8 mouse cellular contexts compared by ENCODE assay signal in the genomic region with DNA sequence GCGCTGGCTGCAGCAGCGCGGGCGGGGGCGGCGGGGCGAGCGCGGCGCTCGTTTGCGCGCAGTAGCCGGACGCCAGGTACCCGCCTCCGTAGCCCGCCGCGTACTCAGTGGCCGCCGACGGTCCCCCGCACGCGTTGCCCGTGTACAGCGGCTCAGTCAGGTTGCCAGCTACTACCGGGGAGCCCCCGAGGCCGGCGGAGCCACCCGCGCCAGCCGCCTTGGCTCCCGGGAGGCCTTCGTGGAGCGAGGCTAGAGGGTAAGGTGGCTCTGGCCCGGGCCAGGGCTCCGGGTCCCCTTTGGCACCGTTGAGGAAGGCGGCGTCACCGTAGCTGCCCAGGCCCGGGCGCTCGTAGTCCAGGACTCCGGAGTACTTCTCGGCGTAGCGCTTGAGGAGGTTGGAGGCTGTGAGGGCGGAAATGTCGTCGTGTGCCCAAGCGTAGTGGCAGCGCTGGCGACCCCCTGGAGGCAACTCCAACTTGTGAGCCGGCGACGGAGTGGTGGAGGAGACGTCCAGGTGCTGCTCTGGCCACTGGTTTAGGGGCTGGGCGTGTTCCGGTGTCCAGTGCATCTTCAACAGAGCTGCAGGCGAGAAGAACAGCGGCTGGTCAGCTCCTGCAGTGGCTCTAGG. TPM values are rescaled to one million over a fixed set of nuclear protein-coding genes. Genes with fewer than 3 reads are reported as not detected.
DNase-seq lines count a peak whose midpoint lies in the region; ATAC-seq and TF ChIP-seq lines count a peak whose summit lies in the region.

No protein-coding gene starts in this region.

- no peaks in the 10 kb centered on the region for H3K9me3 ChIP-seq in heart, embryonic 16.5 days (replicated peaks; ENCODE audit: control insufficient read depth, low read length)
- no peaks in the 10 kb centered on the region; the same call in 1 of the 2 replicates for H3K9me3 ChIP-seq in embryonic facial prominence, embryonic 11.5 days (replicated peaks; ENCODE audit: control insufficient read depth, low read length)
- no peaks in the 10 kb centered on the region for H3K9me3 ChIP-seq in hindbrain, postnatal 0 days (ENCODE audit: low read length)
- no peaks in the 10 kb centered on the region for H3K9me3 ChIP-seq in midbrain, embryonic 16.5 days (replicated peaks; ENCODE audit: control insufficient read depth, low read length, poor library complexity, severe bottlenecking)

- no peak for ATAC-seq in heart, embryonic 16.5 days (replicated peaks; ENCODE audit: extremely low read depth, insufficient read depth, low FRiP score)
- ATAC-seq in embryonic facial prominence, embryonic 11.5 days (replicated peaks; ENCODE audit: insufficient number of reproducible peaks, low FRiP score, low TSS enrichment, low read depth): no peak
- ATAC-seq in hindbrain, postnatal 0 days: no peak
- ATAC-seq in midbrain, embryonic 16.5 days: no peak

- H3K4me2 ChIP-seq in heart, embryonic 16.5 days (ENCODE audit: low read depth, low read length): peak overlapping the region; percentile 66
- H3K4me2 ChIP-seq in embryonic facial prominence, embryonic 11.5 days (ENCODE audit: low read depth, low read length): peak overlapping the region; percentile 72
- H3K4me2 ChIP-seq in hindbrain, postnatal 0 days (ENCODE audit: low read depth, low read length): peak overlapping the region; percentile 54
- H3K4me2 ChIP-seq in midbrain, embryonic 16.5 days (ENCODE audit: low read length): peak overlapping the region; percentile 62

- no peak overlapping the region for H3K27ac ChIP-seq in heart, embryonic 16.5 days (ENCODE audit: low read length)
- H3K27ac ChIP-seq in embryonic facial prominence, embryonic 11.5 days (replicated peaks; ENCODE audit: low read depth, low read length): no peak overlapping the region
- H3K27ac ChIP-seq in hindbrain, postnatal 0 days: no peak overlapping the region
- H3K27ac ChIP-seq in midbrain, embryonic 16.5 days (ENCODE audit: low read length): no peak overlapping the region

- peaks cover 3% of the 10 kb centered on the region; the same call in 1 of the 2 replicates for H3K4me1 ChIP-seq in heart, embryonic 16.5 days (ENCODE audit: control insufficient read depth, insufficient read depth, low read length)
- peaks cover 13% of the 10 kb centered on the region for H3K4me1 ChIP-seq in embryonic facial prominence, embryonic 11.5 days (ENCODE audit: control insufficient read depth, insufficient read depth, low read length)
- peaks cover 3% of the 10 kb centered on the region; the same call in 1 of the 2 replicates for H3K4me1 ChIP-seq in hindbrain, postnatal 0 days (ENCODE audit: insufficient read depth, low read length)
- H3K4me1 ChIP-seq in midbrain, embryonic 16.5 days (ENCODE audit: control insufficient read depth, insufficient read depth, low read length): peaks cover 10% of the 10 kb centered on the region

- no peak for DNase-seq in heart, postnatal 25 days (ENCODE audit: low spot score)
- DNase-seq in embryonic facial prominence, embryonic 11.5 days (ENCODE audit: low spot score): no peak
- DNase-seq in hindbrain, postnatal 0 days (ENCODE audit: low spot score): no peak
- DNase-seq in frontal cortex, postnatal 36 days (ENCODE audit: low spot score in 2 of 2): no peak
- DNase-seq in spleen, postnatal 4 days (ENCODE audit: low spot score in 2 of 2): no peak
- no peak for DNase-seq in layer of hippocampus, adult 18-20 months (ENCODE audit: low spot score in 2 of 2)

- peaks cover 70% of the 10 kb centered on the region for H3K27me3 ChIP-seq in heart, embryonic 16.5 days (ENCODE audit: control insufficient read depth, insufficient read depth, low read length)
- H3K27me3 ChIP-seq in embryonic facial prominence, embryonic 11.5 days (ENCODE audit: control insufficient read depth, insufficient read depth, low read length): peaks cover 15% of the 10 kb centered on the region; the same call in 1 of the 2 replicates
- peaks cover 24% of the 10 kb centered on the region for H3K27me3 ChIP-seq in hindbrain, postnatal 0 days (ENCODE audit: insufficient read depth, low read length)
- peaks cover 50% of the 10 kb centered on the region for H3K27me3 ChIP-seq in midbrain, embryonic 16.5 days (ENCODE audit: control insufficient read depth, insufficient read depth, low read depth, low read length)

- 20% methylated on average over 54 of the region's 65 CpGs for WGBS in heart, embryonic 16.5 days
- 10% methylated on average over 59 of the region's 65 CpGs for WGBS in embryonic facial prominence, embryonic 11.5 days
- 18% methylated on average over 50 of the region's 65 CpGs for WGBS in hindbrain, postnatal 0 days
- 8% methylated on average over 58 of the region's 65 CpGs for whole genome bisulfite sequencing in midbrain, embryonic 16.5 days

- peak overlapping the region; percentile 46 for H3K4me3 ChIP-seq in heart, embryonic 16.5 days (ENCODE audit: low read length)
- H3K4me3 ChIP-seq in embryonic facial prominence, embryonic 11.5 days (ENCODE audit: low read depth, low read length): peak overlapping the region; percentile 32
- peak overlapping the region; percentile 36 for H3K4me3 ChIP-seq in hindbrain, postnatal 0 days (ENCODE audit: low read length)
- H3K4me3 ChIP-seq in midbrain, embryonic 16.5 days (ENCODE audit: low read depth, low read length): peak overlapping the region; percentile 45

- no peak overlapping the region for H3K9ac ChIP-seq in heart, embryonic 16.5 days (ENCODE audit: low read length)
- H3K9ac ChIP-seq in embryonic facial prominence, embryonic 11.5 days (replicated peaks; ENCODE audit: low read length): peak overlapping the region; percentile 55
- H3K9ac ChIP-seq in hindbrain, postnatal 0 days (replicated peaks; ENCODE audit: low read length): no peak overlapping the region
- peak overlapping the region; percentile 44; the same call in 1 of the 2 replicates for H3K9ac ChIP-seq in midbrain, embryonic 16.5 days (ENCODE audit: low read depth, low read length)

- no peaks in the 10 kb centered on the region for H3K36me3 ChIP-seq in heart, embryonic 16.5 days (ENCODE audit: control insufficient read depth, insufficient read depth)
- H3K36me3 ChIP-seq in embryonic facial prominence, embryonic 11.5 days (replicated peaks; ENCODE audit: control insufficient read depth, insufficient read depth, low read depth, low read length): no peaks in the 10 kb centered on the region
- H3K36me3 ChIP-seq in hindbrain, postnatal 0 days (ENCODE audit: insufficient read depth, low read length): no peaks in the 10 kb centered on the region
- H3K36me3 ChIP-seq in midbrain, embryonic 16.5 days (ENCODE audit: control insufficient read depth, insufficient read depth, low read length): no peaks in the 10 kb centered on the region

- intact Hi-C loops in heart, postnatal 25 days (cut with DNase I): no loop called here

- no peak for TF ChIP-seq CTCF in hindbrain, postnatal 0 days (IDR thresholded peaks at IDR 0.05; ENCODE audit: low read depth)

RNA-seq across cellular contexts. Expression of gene Gm47841, which starts 6.7 kb away (rescaled TPM):
- polyA plus RNA-seq in heart, embryonic 16.5 days (2015; fragmentation: Nextera tagmentation; extraction: Ambion mirVana): not detected in 2 replicates
- total RNA-seq in heart, postnatal 25 days (2021): not detected
- polyA plus RNA-seq in embryonic facial prominence, embryonic 11.5 days (2014; fragmentation: Nextera tagmentation; extraction: Ambion mirVana): not detected in 2 replicates
- not detected in 2 replicates for total RNA-seq in hindbrain, postnatal 0 days (2014; rRNA removed)
- not detected in 2 replicates for polyA plus RNA-seq in hindbrain, postnatal 0 days (2015; fragmentation: Nextera tagmentation; extraction: Ambion mirVana)
- polyA plus RNA-seq in midbrain, embryonic 16.5 days (2015; fragmentation: Nextera tagmentation; extraction: Ambion mirVana): not detected in 2 replicates
- total RNA-seq in layer of hippocampus, adult 18-20 months (2021): not detected

RNA-seq across cellular contexts. Expression of gene Fignl2, which starts 24.4 kb away (rescaled TPM):
- 0.10 and 0.12 TPM in 2 replicates for polyA plus RNA-seq in heart, embryonic 16.5 days (2015; fragmentation: Nextera tagmentation; extraction: Ambion mirVana)
- 1 to 10 TPM; 1.3 to 1.4 TPM for total RNA-seq in heart, postnatal 25 days (2021)
- polyA plus RNA-seq in embryonic facial prominence, embryonic 11.5 days (2014; fragmentation: Nextera tagmentation; extraction: Ambion mirVana): 0.72 and 0.81 TPM in 2 replicates
- total RNA-seq in hindbrain, postnatal 0 days (2014; rRNA removed): 2.3 and 4.0 TPM in 2 replicates
- 0.10 and 0.11 TPM in 2 replicates for polyA plus RNA-seq in hindbrain, postnatal 0 days (2015; fragmentation: Nextera tagmentation; extraction: Ambion mirVana)
- polyA plus RNA-seq in midbrain, embryonic 16.5 days (2015; fragmentation: Nextera tagmentation; extraction: Ambion mirVana): 0.04 TPM in 1 of 2 replicates, not detected in the other
- 1 to 10 TPM; 1.3 to 1.6 TPM for total RNA-seq in layer of hippocampus, adult 18-20 months (2021)

Comparison
In these comparisons a context has a peak if more than half of its experiments do, and no peak if none do; other contexts are left out.
1. H3K9ac ChIP-seq: peak in embryonic facial prominence, embryonic 11.5 days (single experiment) and midbrain, embryonic 16.5 days (single experiment); none in heart, embryonic 16.5 days (single experiment) and hindbrain, postnatal 0 days (single experiment).
2. Peak in every context shown above with its lines, with median percentiles within 50 percentile points of each other: H3K4me2 ChIP-seq and H3K4me3 ChIP-seq.